Mouse (Mus musculus) liver, embryonic 12.5 days (tissue): ENCODE measurements around the gene Ewsr1. TPM values are rescaled to one million over a fixed set of nuclear protein-coding genes. Genes with fewer than 3 reads are reported as not detected.
A peak's percentile ranks its signal among the peaks of the same experiment; 100 is the strongest.

Source experiments
- ATAC-seq: fragments of 200-750 bp; cut with Nextera tagmentation; 2 replicates; pipeline ENCODE4 v1.8.0; 2017; ENCODE audit warnings: moderate number of reproducible peaks, mild to moderate bottlenecking, moderate library complexity
- H3K27ac ChIP-seq: fragments of 300-500 bp; sonication (generic); 2 replicates; pipeline ENCODE4 v1.5.1; 2016; ENCODE audit warnings: mild to moderate bottlenecking
- H3K27me3 ChIP-seq: fragments of 300-500 bp; sonication (generic); replicated peaks from 2 replicates; pipeline ENCODE4 v1.6.1; 2016; ENCODE audit warnings: mild to moderate bottlenecking, moderate library complexity
- H3K36me3 ChIP-seq: fragments of 300-500 bp; sonication (generic); 2 replicates; pipeline ENCODE4 v1.6.1; 2016; ENCODE audit warnings: mild to moderate bottlenecking, moderate library complexity
- H3K4me1 ChIP-seq: fragments of 300-500 bp; sonication (generic); 2 replicates; pipeline ENCODE4 v1.6.1; 2016
- H3K4me2 ChIP-seq: fragments of 300-500 bp; sonication (generic); 2 replicates; pipeline ENCODE4 v1.6.1; 2016; ENCODE audit warnings: mild to moderate bottlenecking, moderate library complexity
- H3K4me3 ChIP-seq: fragments of 300-500 bp; sonication (generic); 2 replicates; pipeline ENCODE4 v1.5.1; 2016; ENCODE audit warnings: mild to moderate bottlenecking, moderate library complexity
- H3K9ac ChIP-seq: fragments of 300-500 bp; sonication (generic); 2 replicates; pipeline ENCODE4 v1.6.1; 2016; ENCODE audit warnings: mild to moderate bottlenecking, moderate library complexity
- H3K9me3 ChIP-seq: fragments of 300-500 bp; sonication (generic); replicated peaks from 2 replicates; pipeline ENCODE4 v1.6.1; 2016; ENCODE audit warnings: mild to moderate bottlenecking, moderate library complexity
- WGBS: fragments of 180-500 bp; shearing (Covaris S2); methylation state at CpG from one replicate; pipeline ENCODE4 v1.1.7; 2016; ENCODE audit not compliant: insufficient replicate concordance; 5-methylcytosine and 5-hydroxymethylcytosine counted together
- polyA plus RNA-seq: library from polyadenylated mRNA; unstranded; fragments of >200 nt; fragmentation: Nextera tagmentation; extraction: Ambion mirVana; gene quantifications from 2 replicates; pipeline ENCODE4 v1.2.1, GENCODE M21; 2016

The Ewsr1 gene
- polyA plus RNA-seq, result 432 and 434 TPM in 2 replicates

DNA sequence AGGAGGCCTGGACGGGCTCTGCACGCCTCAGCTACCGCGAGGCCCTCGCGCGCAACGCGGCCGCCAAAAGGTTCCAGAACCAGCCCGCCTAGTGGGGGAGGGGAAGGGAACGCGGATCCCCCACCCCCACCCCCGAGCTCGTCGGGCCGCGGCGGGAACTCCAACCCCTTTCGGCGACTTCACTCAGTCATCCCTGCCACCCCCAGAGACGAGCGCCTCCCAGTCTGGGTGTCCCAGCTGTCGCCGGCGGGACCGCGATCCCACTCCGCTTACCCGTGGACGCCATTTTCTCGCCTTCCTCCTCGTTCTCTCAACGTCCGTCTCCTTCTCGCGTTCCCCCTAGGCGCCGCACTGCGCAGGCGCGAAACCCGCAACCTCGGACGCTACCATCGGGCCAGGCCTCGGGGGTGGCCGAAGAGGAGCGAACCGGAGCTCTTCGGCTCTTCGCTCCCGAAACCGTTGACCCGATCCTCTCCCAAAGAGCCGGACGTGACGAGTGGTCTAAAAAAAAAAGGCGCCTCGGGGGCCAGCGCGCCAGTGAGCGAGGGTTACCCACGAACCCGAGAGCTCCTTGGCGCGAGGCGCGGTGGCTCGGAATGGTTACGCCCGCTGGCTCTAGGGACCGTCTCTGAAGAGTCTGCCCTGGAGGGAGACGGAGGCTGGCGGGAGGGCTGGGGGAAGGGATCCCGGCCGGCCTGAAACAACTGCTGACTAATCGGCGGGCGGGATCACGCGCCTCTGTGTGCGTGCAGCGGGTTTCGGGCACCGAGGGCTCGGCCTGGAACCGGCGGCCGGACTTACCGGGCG is at the start of gene Ewsr1, which contains the start of gene Rhbdd3:
Ewsr1 (minus strand) TSS at position 531 of the 807 bp plus-strand sequence.
Rhbdd3 (plus strand) TSS at position 191 of the 807 bp plus-strand sequence.
- no peaks in the 10 kb centered on the region for H3K9me3 ChIP-seq
- peak within 1 kb of the TSS; percentile 100 for H3K4me3 ChIP-seq
- H3K36me3 ChIP-seq, result peaks cover 39% of the 10 kb centered on the region
- H3K4me1 ChIP-seq, result peaks cover 64% of the 10 kb centered on the region
- under 1% methylated on average over 89 of the region's 92 CpGs for WGBS
- H3K9ac ChIP-seq, result peak within 1 kb of the TSS; percentile 100
- peak within 1 kb of the TSS; percentile 81 for H3K4me2 ChIP-seq
- peak within 1 kb of the TSS; percentile 91 for H3K27ac ChIP-seq
- H3K27me3 ChIP-seq, result no peaks in the 10 kb centered on the region
- ATAC-seq, result peak; percentile 85

DNA sequence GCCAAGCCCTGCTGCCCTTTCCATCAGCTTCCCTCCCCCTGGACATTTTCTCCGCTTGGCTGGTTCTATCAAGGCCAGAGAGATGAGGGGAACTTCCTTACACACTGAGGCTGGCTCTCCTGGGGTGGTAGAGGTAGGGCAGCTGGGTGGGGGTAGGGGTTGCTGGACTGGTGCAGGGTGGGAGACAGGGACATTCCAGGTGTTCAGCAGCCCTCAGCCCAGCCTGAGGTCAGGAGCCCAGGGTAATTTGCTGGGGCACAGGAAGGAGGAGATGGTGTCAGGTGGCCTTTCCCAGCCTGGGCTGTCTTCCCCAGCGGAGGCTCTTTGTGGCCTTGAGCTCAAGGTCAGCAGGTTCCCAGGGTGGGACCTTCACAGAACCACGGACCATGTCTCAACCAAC is 46.5 kb upstream of the Ewsr1 start:
- ATAC-seq, result no peak
- 68% methylated on average over 3 of the region's 3 CpGs for WGBS
- H3K36me3 ChIP-seq, result no peaks in the 10 kb centered on the region
- no peak overlapping the region for H3K4me2 ChIP-seq
- no peak overlapping the region for H3K4me3 ChIP-seq
- H3K9me3 ChIP-seq, result no peaks in the 10 kb centered on the region
- no peak overlapping the region for H3K9ac ChIP-seq
- H3K27ac ChIP-seq, result no peak overlapping the region
- peaks cover 30% of the 10 kb centered on the region for H3K4me1 ChIP-seq
- H3K27me3 ChIP-seq, result peaks cover 8% of the 10 kb centered on the region

- H3K4me2 ChIP-seq, result no peak overlapping the region
- ATAC-seq, result no peak
- 63% methylated on average over 2 of the region's 2 CpGs for WGBS
- no peak overlapping the region for H3K4me3 ChIP-seq
- no peaks in the 10 kb centered on the region for H3K27me3 ChIP-seq
- no peak overlapping the region for H3K27ac ChIP-seq
- no peaks in the 10 kb centered on the region for H3K9me3 ChIP-seq
- peaks cover 18% of the 10 kb centered on the region for H3K4me1 ChIP-seq
- no peaks in the 10 kb centered on the region for H3K36me3 ChIP-seq
- no peak overlapping the region for H3K9ac ChIP-seq
Measured at GRCm38 (mm10) chr11:5141965-5142364, 42.9 kb upstream of the Ewsr1 start.

DNA sequence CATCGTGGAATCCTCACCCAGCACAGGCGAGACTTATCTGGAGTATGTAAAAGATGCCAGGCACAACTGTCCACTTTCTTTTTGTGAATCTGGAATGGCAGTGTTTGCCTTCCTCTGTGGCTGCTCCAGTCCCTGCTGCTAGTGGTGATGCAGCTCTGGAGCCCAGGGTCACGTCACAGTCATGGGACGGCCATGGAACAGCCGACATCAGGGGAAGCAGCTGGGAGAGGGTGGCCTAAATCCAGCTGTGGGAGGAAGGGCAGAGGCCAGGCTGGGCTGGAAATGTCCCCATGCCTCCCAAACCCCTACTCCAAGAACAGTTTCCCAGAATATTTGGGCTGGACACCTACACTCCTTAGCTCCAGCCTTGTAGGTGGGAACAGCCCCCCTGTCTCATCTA is 42.2 kb upstream of the Ewsr1 start:
- H3K27me3 ChIP-seq, result no peaks in the 10 kb centered on the region
- no peak for ATAC-seq
- no peak overlapping the region for H3K9ac ChIP-seq
- no peaks in the 10 kb centered on the region for H3K9me3 ChIP-seq
- no peak overlapping the region for H3K4me3 ChIP-seq
- WGBS, result 65% methylated on average over 5 of the region's 5 CpGs
- no peak overlapping the region for H3K4me2 ChIP-seq
- no peaks in the 10 kb centered on the region for H3K36me3 ChIP-seq
- peaks cover 18% of the 10 kb centered on the region for H3K4me1 ChIP-seq
- no peak overlapping the region for H3K27ac ChIP-seq

DNA sequence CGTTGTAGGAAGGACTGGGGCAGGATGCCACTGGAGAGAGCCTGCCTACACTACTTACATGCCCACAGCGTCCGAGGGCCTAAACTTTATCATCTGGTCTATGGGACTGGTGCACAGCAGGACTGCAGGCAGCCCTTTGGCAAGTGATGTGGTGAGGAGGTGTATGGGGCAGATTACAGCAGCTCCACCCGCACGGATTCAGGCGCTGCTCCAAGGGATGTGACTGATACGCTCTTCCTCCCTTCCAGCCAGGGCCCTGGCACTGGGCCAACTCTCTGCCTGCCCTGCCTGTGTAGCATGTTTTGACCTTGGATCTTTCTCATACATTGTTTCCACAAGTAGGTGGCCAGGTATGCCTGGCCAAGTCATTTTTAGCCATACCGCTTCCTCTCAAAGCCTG is 41.6 kb upstream of the Ewsr1 start:
- ATAC-seq, result no peak
- H3K4me1 ChIP-seq, result peaks cover 18% of the 10 kb centered on the region
- H3K4me2 ChIP-seq, result no peak overlapping the region
- H3K4me3 ChIP-seq, result no peak overlapping the region
- H3K27me3 ChIP-seq, result no peaks in the 10 kb centered on the region
- no peaks in the 10 kb centered on the region for H3K36me3 ChIP-seq
- no peak overlapping the region for H3K9ac ChIP-seq
- H3K9me3 ChIP-seq, result no peaks in the 10 kb centered on the region
- no peak overlapping the region for H3K27ac ChIP-seq
- WGBS, result 57% methylated on average over 8 of the region's 8 CpGs

GRCm38 (mm10) chr11:5139372-5139771 is 40.3 kb upstream of the Ewsr1 start:
- no peaks in the 10 kb centered on the region for H3K9me3 ChIP-seq
- peak; percentile 59; the same call in 1 of the 2 replicates for ATAC-seq
- H3K36me3 ChIP-seq, result no peaks in the 10 kb centered on the region
- no peak overlapping the region for H3K27ac ChIP-seq
- H3K27me3 ChIP-seq, result no peaks in the 10 kb centered on the region
- no peak overlapping the region for H3K4me2 ChIP-seq
- peaks cover 18% of the 10 kb centered on the region for H3K4me1 ChIP-seq
- 72% methylated on average over 9 of the region's 9 CpGs for WGBS
- no peak overlapping the region for H3K4me3 ChIP-seq
- no peak overlapping the region for H3K9ac ChIP-seq

DNA sequence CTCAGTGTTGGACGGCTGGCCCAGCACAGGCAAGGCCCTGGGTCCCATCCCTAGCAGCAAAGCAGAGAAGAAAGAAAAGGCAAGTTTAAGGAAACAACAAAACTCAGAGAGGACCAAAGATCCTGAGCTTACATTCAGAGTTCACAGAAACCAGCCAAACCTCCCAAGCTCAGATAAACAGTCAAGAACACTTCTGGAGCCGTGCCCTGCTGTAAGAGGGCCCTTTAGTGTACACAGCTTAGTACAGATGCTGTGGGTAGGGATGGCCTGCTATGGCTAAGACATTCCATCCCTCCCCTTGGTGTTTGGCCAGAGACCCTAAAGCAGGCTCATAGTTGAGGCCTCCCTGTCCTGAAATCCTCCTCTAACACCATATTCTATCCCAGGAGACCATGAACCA is 39.6 kb upstream of the Ewsr1 start:
- ATAC-seq, result no peak
- no peaks in the 10 kb centered on the region for H3K27me3 ChIP-seq
- WGBS, result 43% methylated on average over 2 of the region's 2 CpGs
- H3K9me3 ChIP-seq, result no peaks in the 10 kb centered on the region
- H3K9ac ChIP-seq, result no peak overlapping the region
- H3K4me2 ChIP-seq, result no peak overlapping the region
- H3K4me3 ChIP-seq, result no peak overlapping the region
- H3K36me3 ChIP-seq, result no peaks in the 10 kb centered on the region
- H3K27ac ChIP-seq, result no peak overlapping the region
- H3K4me1 ChIP-seq, result peaks cover 18% of the 10 kb centered on the region

- WGBS, result 77% methylated on average over 11 of the region's 11 CpGs
- no peaks in the 10 kb centered on the region for H3K27me3 ChIP-seq
- no peak overlapping the region for H3K9ac ChIP-seq
- ATAC-seq, result no peak
- no peaks in the 10 kb centered on the region for H3K9me3 ChIP-seq
- peaks cover 13% of the 10 kb centered on the region for H3K4me1 ChIP-seq
- no peaks in the 10 kb centered on the region for H3K36me3 ChIP-seq
- H3K4me3 ChIP-seq, result no peak overlapping the region
- H3K4me2 ChIP-seq, result no peak overlapping the region
- no peak overlapping the region for H3K27ac ChIP-seq
Measured at GRCm38 (mm10) chr11:5135914-5136313, 36.8 kb upstream of the Ewsr1 start.

DNA sequence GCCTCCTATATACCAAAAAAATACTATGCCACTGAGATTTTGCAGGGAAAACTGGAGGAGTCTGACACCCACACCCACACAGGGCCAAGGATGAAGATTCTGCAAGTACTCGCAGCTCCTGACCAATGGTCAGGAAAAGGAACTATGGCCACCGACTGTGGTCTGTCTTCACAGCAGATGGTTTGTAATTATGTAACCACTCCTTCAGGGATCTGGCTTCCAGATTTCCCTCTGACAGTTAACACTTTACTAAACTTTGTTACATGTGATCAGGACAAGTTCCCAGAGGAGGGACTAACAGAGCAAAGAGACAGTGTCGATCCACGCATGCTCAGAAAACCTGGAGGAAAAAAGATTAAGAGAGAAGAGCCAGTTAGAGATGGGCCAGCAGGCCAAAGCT is 33.7 kb upstream of the Ewsr1 start:
- ATAC-seq, result no peak
- H3K27me3 ChIP-seq, result no peaks in the 10 kb centered on the region
- no peak overlapping the region for H3K9ac ChIP-seq
- no peak overlapping the region for H3K27ac ChIP-seq
- H3K9me3 ChIP-seq, result no peaks in the 10 kb centered on the region
- no peak overlapping the region for H3K4me3 ChIP-seq
- no peaks in the 10 kb centered on the region for H3K4me1 ChIP-seq
- H3K36me3 ChIP-seq, result no peaks in the 10 kb centered on the region
- no peak overlapping the region for H3K4me2 ChIP-seq
- 53% methylated on average over 4 of the region's 4 CpGs for WGBS

GRCm38 (mm10) chr11:5130111-5130665 is 31.1 kb upstream of the Ewsr1 start:
- ATAC-seq, result no peak
- 78% methylated on average over 4 of the region's 4 CpGs for WGBS
- H3K27ac ChIP-seq, result no peak overlapping the region
- H3K9ac ChIP-seq, result no peak overlapping the region
- no peaks in the 10 kb centered on the region for H3K27me3 ChIP-seq
- no peak overlapping the region for H3K4me3 ChIP-seq
- no peaks in the 10 kb centered on the region for H3K4me1 ChIP-seq
- H3K36me3 ChIP-seq, result no peaks in the 10 kb centered on the region
- H3K4me2 ChIP-seq, result no peak overlapping the region
- H3K9me3 ChIP-seq, result no peaks in the 10 kb centered on the region

GRCm38 (mm10) chr11:5129035-5129480 is 30.0 kb upstream of the Ewsr1 start:
- Histone ChIP-seq H3K9me3 (no peaks in the 10 kb centered on the region), H3K27me3 (no peaks in the 10 kb centered on the region), H3K9ac (no peak overlapping the region), H3K36me3 (no peaks in the 10 kb centered on the region), H3K4me1 (no peaks in the 10 kb centered on the region), H3K4me2 (no peak overlapping the region), H3K4me3 (no peak overlapping the region), H3K27ac (no peak overlapping the region)
- no peak for ATAC-seq
- 73% methylated on average over 5 of the region's 5 CpGs for WGBS

GRCm38 (mm10) chr11:5125713-5126112 is 26.6 kb upstream of the Ewsr1 start:
- WGBS, result 78% methylated on average over 4 of the region's 4 CpGs

More at GRCm38 (mm10) chr11:5125713-5126112, 26.6 kb upstream of the Ewsr1 start:
- Histone ChIP-seq H3K36me3 (no peaks in the 10 kb centered on the region), H3K9ac (no peak overlapping the region), H3K9me3 (no peaks in the 10 kb centered on the region), H3K4me3 (no peak overlapping the region), H3K27ac (no peak overlapping the region), H3K4me1 (no peaks in the 10 kb centered on the region), H3K4me2 (no peak overlapping the region), H3K27me3 (no peaks in the 10 kb centered on the region)
- no peak for ATAC-seq
